Mouse (Mus musculus): ENCODE data around the gene Rbp2. TPM values are rescaled to one million over a fixed set of nuclear protein-coding genes. Genes with fewer than 3 reads are reported as not detected.

Gene Rbp2
- 1.7 TPM in 1 of 2 replicates, not detected in the other for polyA plus RNA-seq (2012; ENCODE audit: low replicate concordance)

DNA sequence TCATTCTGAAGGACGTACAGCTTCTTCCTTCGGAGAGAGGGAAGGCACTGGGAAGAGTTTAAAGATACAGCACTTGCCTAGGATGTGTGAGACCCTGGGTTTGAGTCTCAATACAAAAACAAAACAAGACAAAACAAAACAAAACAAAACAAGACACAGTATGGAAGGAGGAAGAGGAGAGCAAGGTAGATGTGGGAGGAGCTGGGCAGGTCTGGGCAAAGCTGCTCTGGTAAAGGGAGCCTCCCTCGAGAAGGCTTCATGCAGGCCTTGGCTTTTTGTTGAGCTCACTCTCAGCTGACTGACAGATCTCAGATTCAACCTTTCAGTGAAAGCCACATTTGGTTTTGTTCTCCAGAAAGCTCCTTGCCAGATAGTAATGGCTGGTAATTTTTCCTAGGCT is at the start of gene Rbp2:
Gene Rbp2 (plus strand): TSS at position 301 of the 400 bp plus-strand sequence.

Other genes starting within 250 kb of the Rbp2 start
- gene Nmnat3, start 198.7 kb upstream of the Rbp2 start, polyA plus RNA-seq (2012; ENCODE audit: low replicate concordance): 14.5 and 20.0 TPM in 2 replicates
- gene Rbp1, start 63.2 kb upstream of the Rbp2 start, polyA plus RNA-seq (2012; ENCODE audit: low replicate concordance): 0.81 and 2.8 TPM in 2 replicates
- 2.3 and 4.0 TPM in 2 replicates for gene Copb2, start 77.6 kb downstream of the Rbp2 start, polyA plus RNA-seq (2012; ENCODE audit: low replicate concordance)
- 26.8 and 59.8 TPM in 2 replicates for gene Mrps22, start 115.5 kb downstream of the Rbp2 start, polyA plus RNA-seq (2012; ENCODE audit: low replicate concordance)

All from leukemia stem cell, adult 10-12 weeks (primary cell).